Mouse (Mus musculus) megakaryocyte, embryonic 14.5 days (primary cell): ENCODE results near the gene Chuk. TPM values are rescaled to one million over a fixed set of nuclear protein-coding genes. Genes with fewer than 3 reads are reported as not detected.
"Not testable (repeated sequence)": the region's sequence is repeated elsewhere in the genome, so short reads cannot be mapped to it uniquely, and the experiment has no call there.

Experiments used
- H3K27me3 ChIP-seq: replicated peaks from 2 replicates; pipeline ENCODE3; 2012; ENCODE audit warnings: inconsistent platforms
- H3K36me3 ChIP-seq: replicated peaks from 2 replicates; pipeline ENCODE3; 2012; ENCODE audit warnings: low read length, inconsistent platforms, mixed read lengths
- H3K4me1 ChIP-seq: 2 replicates; pipeline ENCODE4 v1.6.1; 2012; ENCODE audit warnings: inconsistent platforms
- H3K4me3 ChIP-seq: replicated peaks from 2 replicates; pipeline ENCODE3; 2012; ENCODE audit warnings: moderate library complexity, mild to moderate bottlenecking, inconsistent platforms
- H3K9me3 ChIP-seq: 2 replicates; pipeline ENCODE4 v1.6.1; 2012; ENCODE audit warnings: inconsistent platforms
- FLI1 ChIP-seq: IDR thresholded peaks from 2 replicates; pipeline ENCODE4 v1.6.1; 2012; ENCODE audit warnings: low read length, inconsistent platforms, mixed read lengths
- GATA1 ChIP-seq: IDR thresholded peaks from 3 replicates; pipeline ENCODE4 v1.6.1; 2012; ENCODE audit warnings: mixed read lengths, low read length, inconsistent platforms, borderline replicate concordance
- polyA plus RNA-seq: library from polyadenylated mRNA; stranded (reverse); fragments of >175 nt; gene quantifications from 2 replicates; pipeline ENCODE4 v1.2.3, GENCODE M21; 2012; ENCODE audit warnings: low replicate concordance; ENCODE audit not compliant: insufficient read depth

The Chuk gene
- polyA plus RNA-seq, 1 experiment = 4.9 TPM

GRCm38 (mm10) chr19:44135960-44136485 is 28.7 kb upstream of the Chuk start:
- Histone ChIP-seq H3K9me3 (no peaks in the 10 kb centered on the region), H3K4me3 (peak overlapping the region; percentile 97), H3K27me3 (no peaks in the 10 kb centered on the region), H3K36me3 (peaks cover 56% of the 10 kb centered on the region), H3K4me1 (peaks cover 22% of the 10 kb centered on the region)
- no peak for TF ChIP-seq GATA1
- no peak for TF ChIP-seq FLI1

- Histone ChIP-seq H3K27me3 (no peaks in the 10 kb centered on the region), H3K4me1 (peaks cover 22% of the 10 kb centered on the region), H3K4me3 (peak within 1 kb of the TSS; percentile 97), H3K9me3 (no peaks in the 10 kb centered on the region), H3K36me3 (peaks cover 57% of the 10 kb centered on the region)
- TF ChIP-seq FLI1 = no peak
- TF ChIP-seq GATA1 = no peak
Measured at GRCm38 (mm10) chr19:44135072-44135959, 28.0 kb upstream of the Chuk start, which contains the start of gene Cwf19l1. Gene Cwf19l1 (minus strand): TSS chr19:44135876.

GRCm38 (mm10) chr19:44132917-44133316 is 25.6 kb upstream of the Chuk start:
- Histone ChIP-seq H3K4me1 (peaks cover 32% of the 10 kb centered on the region), H3K27me3 (no peaks in the 10 kb centered on the region), H3K9me3 (no peaks in the 10 kb centered on the region), H3K36me3 (peaks cover 60% of the 10 kb centered on the region), H3K4me3 (no peak overlapping the region)
- TF ChIP-seq GATA1 (no peak), FLI1 (no peak)

GRCm38 (mm10) chr19:44128560-44128959 is 21.3 kb upstream of the Chuk start:
- H3K36me3 ChIP-seq = peaks cover 98% of the 10 kb centered on the region
- peaks cover 31% of the 10 kb centered on the region for H3K4me1 ChIP-seq
- no peaks in the 10 kb centered on the region for H3K27me3 ChIP-seq

GRCm38 (mm10) chr19:44127729-44128497 is 20.6 kb upstream of the Chuk start:
- Histone ChIP-seq H3K4me3 (no peak overlapping the region), H3K4me1 (peaks cover 26% of the 10 kb centered on the region), H3K27me3 (no peaks in the 10 kb centered on the region), H3K36me3 (peaks cover 99% of the 10 kb centered on the region), H3K9me3 (no peaks in the 10 kb centered on the region)
- TF ChIP-seq GATA1 (no peak), FLI1 (no peak)

More at GRCm38 (mm10) chr19:44128560-44128959, 21.3 kb upstream of the Chuk start:
- Histone ChIP-seq H3K4me3 (no peak overlapping the region), H3K9me3 (no peaks in the 10 kb centered on the region)
- TF ChIP-seq FLI1 (no peak), GATA1 (no peak)

- peaks cover 96% of the 10 kb centered on the region for H3K36me3 ChIP-seq
- no peaks in the 10 kb centered on the region for H3K27me3 ChIP-seq
- TF ChIP-seq FLI1 (no peak), GATA1 (no peak)
- H3K4me1 ChIP-seq = peaks cover 2% of the 10 kb centered on the region; the same call in 1 of the 2 replicates
- no peak overlapping the region for H3K4me3 ChIP-seq
- no peaks in the 10 kb centered on the region for H3K9me3 ChIP-seq
Measured at GRCm38 (mm10) chr19:44121137-44121536, 13.9 kb upstream of the Chuk start.

GRCm38 (mm10) chr19:44120686-44121085 is 13.4 kb upstream of the Chuk start:
- not testable (repeated sequence) for H3K9me3 ChIP-seq, H3K27me3 ChIP-seq, H3K4me1 ChIP-seq, H3K4me3 ChIP-seq
- H3K36me3 ChIP-seq = peaks cover 96% of the 10 kb centered on the region

GRCm38 (mm10) chr19:44117793-44118192 is 10.5 kb upstream of the Chuk start:
- Histone ChIP-seq H3K27me3 (no peaks in the 10 kb centered on the region), H3K36me3 (peaks cover 96% of the 10 kb centered on the region), H3K4me1 (peaks cover 4% of the 10 kb centered on the region; the same call in 1 of the 2 replicates), H3K9me3 (no peaks in the 10 kb centered on the region), H3K4me3 (no peak overlapping the region)
- TF ChIP-seq FLI1 (no peak), GATA1 (no peak)

- Histone ChIP-seq H3K9me3 (no peaks in the 10 kb centered on the region), H3K4me3 (no peak overlapping the region), H3K4me1 (peaks cover 26% of the 10 kb centered on the region), H3K27me3 (no peaks in the 10 kb centered on the region), H3K36me3 (peaks cover 73% of the 10 kb centered on the region)
- TF ChIP-seq GATA1 = no peak
Measured at GRCm38 (mm10) chr19:44111706-44112105, 4.4 kb upstream of the Chuk start.

- Histone ChIP-seq H3K27me3 (no peaks in the 10 kb centered on the region), H3K36me3 (peaks cover 62% of the 10 kb centered on the region)
Measured at GRCm38 (mm10) chr19:44110356-44110755, 3.1 kb upstream of the Chuk start.

More at GRCm38 (mm10) chr19:44110356-44110755, 3.1 kb upstream of the Chuk start:
- no peaks in the 10 kb centered on the region for H3K9me3 ChIP-seq
- H3K4me1 ChIP-seq = peaks cover 36% of the 10 kb centered on the region
- H3K4me3 ChIP-seq = no peak overlapping the region
- TF ChIP-seq FLI1 (no peak), GATA1 (no peak)
